Mouse (Mus musculus) thymus, postnatal 25 days (tissue): ENCODE results near the gene Sgsm3.

Experiments
- DNase-seq: peaks from one replicate; pipeline ENCODE4 v3.0.0; 2022

Sgsm3 gene

GRCm38 (mm10) chr15:80977620-80978334, at the start of gene Sgsm3:
Gene Sgsm3 (plus strand): TSS chr15:80977765.
- peak; percentile 86 for DNase-seq

- DNase-seq, result no peak
Observed at GRCm38 (mm10) chr15:80928811-80929355, 48.7 kb upstream of the Sgsm3 start.

- peak; percentile 62 for DNase-seq
Observed at GRCm38 (mm10) chr15:80930048-80930571, 47.5 kb upstream of the Sgsm3 start.

- DNase-seq, result peak; percentile 54
Observed at GRCm38 (mm10) chr15:80930676-80931320, 46.8 kb upstream of the Sgsm3 start.

- peak; percentile 47 for DNase-seq
Observed at GRCm38 (mm10) chr15:80931345-80931960, 46.1 kb upstream of the Sgsm3 start.

GRCm38 (mm10) chr15:80934841-80935240, 42.7 kb upstream of the Sgsm3 start:
- peak; percentile 29 for DNase-seq

- DNase-seq, result no peak
Observed at GRCm38 (mm10) chr15:80936686-80937085, 40.9 kb upstream of the Sgsm3 start.

- DNase-seq, result no peak
Observed at GRCm38 (mm10) chr15:80938615-80939014, 39.0 kb upstream of the Sgsm3 start.

GRCm38 (mm10) chr15:80939401-80939800, 38.2 kb upstream of the Sgsm3 start:
- no peak for DNase-seq

- no peak for DNase-seq
Observed at GRCm38 (mm10) chr15:80941468-80942040, 36.0 kb upstream of the Sgsm3 start.

- DNase-seq, result peak; percentile 75
Observed at GRCm38 (mm10) chr15:80945851-80946250, 31.7 kb upstream of the Sgsm3 start.

- peak; percentile 88 for DNase-seq
Observed at GRCm38 (mm10) chr15:80948145-80949135, 29.1 kb upstream of the Sgsm3 start, which contains the start of gene Adsl. Gene Adsl (plus strand): TSS chr15:80948490.

- no peak for DNase-seq
Observed at GRCm38 (mm10) chr15:80949431-80949830, 28.1 kb upstream of the Sgsm3 start.

- no peak for DNase-seq
Observed at GRCm38 (mm10) chr15:80950055-80950454, 27.5 kb upstream of the Sgsm3 start.

GRCm38 (mm10) chr15:80953971-80954370, 23.6 kb upstream of the Sgsm3 start:
- DNase-seq, result no peak

GRCm38 (mm10) chr15:80954861-80955260, 22.7 kb upstream of the Sgsm3 start:
- no peak for DNase-seq

GRCm38 (mm10) chr15:80955836-80956438, 21.6 kb upstream of the Sgsm3 start:
- no peak for DNase-seq

GRCm38 (mm10) chr15:80969371-80969770, 8.2 kb upstream of the Sgsm3 start:
- DNase-seq, result no peak

- DNase-seq, result no peak
Observed at GRCm38 (mm10) chr15:80974311-80974710, 3.3 kb upstream of the Sgsm3 start.

GRCm38 (mm10) chr15:80975666-80976065, 1.9 kb upstream of the Sgsm3 start:
- DNase-seq, result no peak

GRCm38 (mm10) chr15:80979611-80980010, 2.0 kb downstream of the Sgsm3 start:
- DNase-seq, result no peak
